Mouse (Mus musculus) brain, embryonic 18.5 days (tissue): Measurements from ENCODE around the gene Tasp1.
"Not testable (repeated sequence)": the region's sequence is repeated elsewhere in the genome, so short reads cannot be mapped to it uniquely, and the experiment has no call there.

ENCODE experiments used
- DNase-seq: peaks from one replicate; pipeline ENCODE4 v3.0.0-alpha.2; 2012; ENCODE audit warnings: low read depth, low spot score

Tasp1 gene

DNA sequence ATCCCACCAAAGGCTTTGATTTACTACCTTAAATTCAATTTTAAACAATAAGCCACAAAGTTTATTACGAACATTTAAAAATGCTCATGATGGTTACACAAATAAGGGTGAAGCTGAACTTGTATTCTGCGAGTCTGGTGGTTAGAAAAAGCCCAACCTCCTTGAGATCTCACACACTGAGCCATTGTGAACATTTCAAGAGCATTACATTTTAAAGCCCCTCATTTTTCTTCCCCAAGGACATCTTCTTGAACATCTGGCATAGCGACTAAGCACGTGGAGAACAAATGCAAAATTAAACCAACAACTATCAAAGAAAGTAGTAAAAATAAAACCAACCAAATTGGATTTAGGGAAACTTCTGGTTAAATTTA is 182.4 kb downstream of the Tasp1 start:
- DNase-seq = no peak

DNA sequence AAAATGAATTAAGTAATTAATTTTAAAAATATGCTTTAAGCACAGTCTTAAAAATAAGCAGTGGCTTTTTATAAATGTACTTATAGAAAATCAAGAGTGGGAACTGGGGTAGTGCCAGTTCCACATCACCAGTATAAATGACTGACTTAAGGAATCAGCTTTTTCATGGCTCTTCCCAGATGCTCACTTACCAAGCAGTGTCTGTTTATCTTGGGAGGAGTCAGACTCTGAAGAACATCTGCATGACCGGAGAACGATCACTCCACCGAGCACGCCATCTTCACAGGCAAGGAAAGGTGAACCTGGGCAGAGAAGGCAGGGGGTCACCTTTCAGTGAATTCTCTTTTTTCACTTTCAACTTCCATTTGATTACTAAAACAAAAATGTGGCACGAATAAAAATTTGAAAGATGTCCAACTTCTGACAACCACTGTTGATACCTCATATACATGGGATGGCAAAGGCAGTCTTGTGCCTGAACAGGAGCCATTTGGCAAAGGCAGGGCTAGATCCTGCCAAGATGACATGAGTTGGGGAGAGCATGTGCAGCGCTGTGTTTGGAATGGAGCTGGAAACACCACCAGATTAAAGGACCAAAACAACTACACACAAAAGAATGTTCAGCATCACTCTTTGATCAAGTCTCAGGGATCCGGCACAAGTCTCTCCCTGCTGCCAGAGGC is 182.9 kb downstream of the Tasp1 start:
- no peak for DNase-seq

DNA sequence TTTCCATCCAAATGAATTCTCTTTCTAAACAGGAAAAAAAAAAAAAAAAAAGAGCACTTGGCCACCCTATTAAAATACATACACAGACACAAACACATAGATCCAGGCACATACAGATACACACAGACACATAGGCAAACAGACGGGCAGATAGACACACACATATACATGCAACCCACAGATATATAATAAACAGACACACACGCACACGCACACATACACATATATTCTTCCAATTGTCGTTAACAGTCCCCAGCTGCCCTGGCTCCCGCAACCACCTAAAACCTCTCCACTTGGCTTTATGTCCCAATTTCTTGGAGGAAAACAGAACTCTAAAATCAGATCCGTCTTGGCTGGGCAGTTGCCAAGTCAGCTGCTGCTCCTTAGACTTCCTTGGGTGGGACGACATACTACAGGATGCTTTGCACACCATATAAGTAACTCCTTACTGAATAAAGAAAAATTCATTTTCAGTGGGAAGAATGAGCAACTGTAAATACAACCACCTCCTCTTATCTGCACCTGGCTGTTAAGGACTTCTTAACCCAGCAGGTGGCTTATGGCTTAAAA is 188.5 kb downstream of the Tasp1 start:
- DNase-seq = no peak

DNA sequence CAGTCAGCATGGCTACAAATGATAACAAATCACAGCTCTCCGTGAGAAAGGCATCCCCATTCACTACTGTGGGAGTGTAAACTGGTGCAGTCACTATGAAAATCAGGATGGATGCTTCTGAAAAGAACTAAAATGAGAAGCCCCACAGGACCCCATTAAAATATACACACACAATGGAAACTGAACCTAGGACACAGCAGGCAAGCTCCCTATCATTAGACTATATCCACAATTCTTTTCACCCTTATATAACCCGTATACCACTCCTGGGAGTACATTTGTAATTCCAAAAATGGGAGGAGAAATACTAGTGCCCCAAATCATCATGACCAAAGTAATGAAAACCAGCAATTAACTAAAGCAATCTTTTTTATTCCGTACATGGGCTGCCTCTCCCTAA is 190.7 kb downstream of the Tasp1 start:
- DNase-seq = no peak

DNA sequence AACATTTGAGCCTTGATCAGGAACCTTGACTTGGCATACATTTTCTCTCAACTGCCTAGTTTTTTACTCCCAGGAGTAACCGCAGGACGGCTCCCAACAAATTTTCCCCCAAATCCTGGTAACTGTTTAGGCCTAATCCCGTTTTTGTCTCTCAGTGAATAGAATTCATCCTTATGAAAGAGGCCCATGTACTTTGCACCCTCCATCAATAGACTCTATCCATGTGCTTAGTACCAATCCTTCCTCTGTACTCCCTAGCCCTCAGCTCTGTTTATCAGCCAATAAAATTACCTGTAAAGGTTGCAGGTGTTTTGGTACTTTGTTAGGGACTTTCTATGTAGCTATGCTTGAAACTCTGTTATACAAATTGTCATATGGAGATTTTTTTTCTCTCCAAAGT is 192.4 kb downstream of the Tasp1 start:
- no peak for DNase-seq

DNA sequence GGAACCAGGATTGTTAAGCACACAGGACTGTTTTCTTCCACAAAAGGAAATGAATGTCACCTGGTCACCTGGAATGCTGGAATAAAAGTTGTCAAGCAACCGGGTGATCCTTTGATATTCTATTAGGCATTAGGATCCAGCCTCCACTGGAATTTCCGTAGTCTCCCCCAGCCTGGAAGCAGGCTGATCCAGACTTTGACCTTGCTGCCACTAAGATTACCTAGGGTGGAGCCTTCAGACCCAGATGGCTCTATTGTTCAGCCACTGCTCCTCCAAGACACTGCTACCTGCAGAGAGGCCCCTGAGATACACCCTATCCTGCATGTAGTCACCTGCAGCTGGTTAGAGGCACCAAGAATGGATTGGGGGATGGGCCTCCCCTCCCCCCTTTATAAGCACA is 192.8 kb downstream of the Tasp1 start:
- DNase-seq = no peak

DNA sequence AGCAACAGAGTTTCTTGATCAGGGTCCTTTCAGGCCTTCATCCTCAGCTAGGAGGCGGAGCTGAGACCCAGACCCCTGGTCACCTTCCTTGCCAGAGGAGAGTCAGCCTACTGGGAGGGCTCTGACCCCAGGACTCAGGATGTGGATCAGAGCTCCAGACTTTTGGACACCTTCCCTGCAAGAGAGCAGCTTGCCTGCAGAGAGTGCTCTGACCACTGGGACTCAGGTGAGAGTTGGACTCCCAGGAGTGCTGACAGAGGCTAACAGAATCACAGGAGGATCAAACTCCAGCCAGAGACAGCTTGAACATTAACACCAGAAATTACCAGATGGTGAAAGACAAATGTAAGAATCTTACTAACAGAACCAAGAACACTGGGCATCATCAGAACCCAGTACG is 197.5 kb downstream of the Tasp1 start:
- not testable (repeated sequence) for DNase-seq

DNA sequence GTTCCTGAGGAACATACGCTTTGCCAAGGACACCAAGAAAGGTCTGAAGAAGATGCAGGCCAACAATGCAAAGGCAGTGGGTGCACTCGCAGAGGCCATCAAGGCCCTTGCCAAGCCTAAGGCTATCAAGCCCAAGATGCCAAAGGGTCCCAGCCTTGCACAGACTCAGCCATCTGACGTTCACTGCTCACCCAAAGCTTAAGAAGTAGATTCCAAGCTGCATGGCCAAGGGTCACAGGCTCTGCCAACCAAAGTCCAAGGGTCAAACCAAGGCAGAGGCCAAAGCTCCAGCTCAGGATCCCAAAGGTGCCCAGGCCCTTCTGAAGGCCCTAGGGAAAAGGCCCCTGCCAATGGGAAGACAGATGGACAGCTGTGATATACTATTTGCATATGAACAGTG is 203.2 kb downstream of the Tasp1 start:
- DNase-seq = not testable (repeated sequence)

DNA sequence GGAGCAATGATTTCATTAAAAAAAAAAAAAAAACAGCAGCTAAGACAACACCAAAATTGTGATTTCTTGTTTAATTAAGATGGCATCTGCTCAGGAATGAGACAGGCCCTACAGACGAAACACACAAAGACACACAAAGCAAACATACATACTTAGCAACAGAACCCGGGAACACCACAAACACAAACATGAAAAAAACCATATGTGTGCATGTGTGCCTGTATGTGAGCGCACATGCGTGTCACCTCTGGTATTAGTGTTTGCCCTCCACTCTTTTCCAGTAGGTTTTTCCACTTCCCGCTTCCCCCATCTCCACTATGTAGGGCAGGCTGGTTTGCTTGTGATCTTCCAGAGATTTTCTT is 206.5 kb downstream of the Tasp1 start:
- DNase-seq = no peak

DNA sequence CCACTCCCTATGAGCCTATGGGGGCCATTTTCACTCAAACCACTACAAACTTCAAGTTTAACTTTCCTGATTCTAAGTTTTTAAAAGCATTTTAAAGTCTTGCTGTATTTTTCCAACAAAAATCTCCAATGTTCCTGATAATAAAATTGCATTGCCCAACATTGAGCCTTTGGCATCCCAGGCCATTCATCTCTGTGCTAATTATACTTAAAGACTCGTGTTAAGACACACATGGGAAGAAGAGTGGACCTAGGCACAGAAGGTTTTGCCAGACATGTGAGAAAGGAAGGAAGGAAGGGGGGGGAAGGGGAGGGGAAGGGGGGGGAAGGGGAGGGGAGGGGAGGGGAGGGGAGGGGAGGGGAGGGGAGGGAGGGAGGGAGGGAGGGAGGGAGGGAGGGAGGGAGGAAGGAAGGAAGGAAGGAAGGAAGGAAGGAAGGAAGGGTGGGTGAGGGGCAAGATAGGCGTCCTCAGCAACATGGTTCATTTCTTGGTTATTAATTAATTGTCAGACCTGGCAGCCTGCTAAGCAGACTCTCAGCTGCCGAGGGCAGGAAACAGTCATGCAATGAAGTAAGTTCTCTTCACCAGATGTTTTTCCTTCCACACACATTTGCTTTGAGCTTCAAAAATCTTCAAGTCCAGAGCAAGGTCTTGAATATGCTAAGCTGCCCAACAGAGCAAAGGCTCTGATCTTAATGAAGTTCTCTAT is 207.0 kb downstream of the Tasp1 start:
- DNase-seq = no peak

DNA sequence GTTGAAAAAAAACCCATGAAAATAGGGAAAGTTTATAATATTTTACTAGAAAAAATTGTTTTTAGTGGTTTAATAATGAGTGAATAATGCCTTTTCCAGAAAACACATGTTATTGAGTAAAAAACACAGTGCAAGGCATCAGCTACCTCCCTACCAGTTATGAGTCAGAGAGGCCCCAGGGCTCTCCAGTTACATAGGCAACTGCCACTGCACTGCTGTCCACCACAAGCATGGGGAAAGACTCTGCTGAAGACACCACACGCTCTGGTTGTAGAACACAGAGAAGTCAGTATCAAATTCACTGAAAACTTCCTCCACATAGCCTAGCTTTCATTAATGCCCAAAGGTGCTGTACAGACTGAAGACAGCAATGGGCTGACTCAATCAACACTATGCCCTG is 217.0 kb downstream of the Tasp1 start:
- DNase-seq = no peak

DNA sequence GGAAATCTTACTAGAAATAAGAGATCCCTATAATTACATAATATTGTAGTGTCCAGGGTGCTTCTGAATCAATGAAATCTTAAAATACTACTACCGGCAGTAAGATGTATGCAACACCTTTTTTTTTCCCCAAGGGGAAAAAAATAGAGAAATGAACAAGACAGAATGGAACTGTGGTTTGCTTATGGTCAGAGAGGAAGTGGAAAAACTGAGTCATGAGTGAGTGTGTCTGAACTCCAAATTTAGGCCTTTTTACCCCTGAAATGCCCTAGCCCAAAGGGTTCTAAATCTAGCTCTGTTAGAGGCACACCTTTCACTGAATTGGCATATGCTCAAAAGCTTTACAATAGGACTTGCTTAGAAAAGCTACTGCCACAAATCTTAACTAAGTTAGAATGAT is 225.2 kb downstream of the Tasp1 start:
- DNase-seq = no peak

DNA sequence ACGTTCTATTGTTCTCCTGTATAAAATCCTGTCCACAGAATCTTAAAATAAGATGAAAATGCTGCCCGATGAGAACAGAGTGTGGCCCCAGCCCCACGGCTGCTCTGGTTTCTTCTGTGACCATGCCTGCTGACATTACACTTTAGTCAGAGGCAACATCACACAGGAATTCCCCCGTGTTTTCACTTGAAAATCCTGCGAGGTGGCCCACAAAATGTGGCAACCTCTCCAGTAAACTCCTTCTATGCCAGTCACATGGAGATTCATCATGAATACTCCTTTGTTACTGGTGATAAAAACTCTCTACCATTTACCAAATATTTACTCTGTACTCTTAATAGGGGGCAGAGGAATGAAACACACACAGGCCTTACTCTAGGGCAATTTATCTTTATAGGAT is 225.7 kb downstream of the Tasp1 start:
- no peak for DNase-seq

DNA sequence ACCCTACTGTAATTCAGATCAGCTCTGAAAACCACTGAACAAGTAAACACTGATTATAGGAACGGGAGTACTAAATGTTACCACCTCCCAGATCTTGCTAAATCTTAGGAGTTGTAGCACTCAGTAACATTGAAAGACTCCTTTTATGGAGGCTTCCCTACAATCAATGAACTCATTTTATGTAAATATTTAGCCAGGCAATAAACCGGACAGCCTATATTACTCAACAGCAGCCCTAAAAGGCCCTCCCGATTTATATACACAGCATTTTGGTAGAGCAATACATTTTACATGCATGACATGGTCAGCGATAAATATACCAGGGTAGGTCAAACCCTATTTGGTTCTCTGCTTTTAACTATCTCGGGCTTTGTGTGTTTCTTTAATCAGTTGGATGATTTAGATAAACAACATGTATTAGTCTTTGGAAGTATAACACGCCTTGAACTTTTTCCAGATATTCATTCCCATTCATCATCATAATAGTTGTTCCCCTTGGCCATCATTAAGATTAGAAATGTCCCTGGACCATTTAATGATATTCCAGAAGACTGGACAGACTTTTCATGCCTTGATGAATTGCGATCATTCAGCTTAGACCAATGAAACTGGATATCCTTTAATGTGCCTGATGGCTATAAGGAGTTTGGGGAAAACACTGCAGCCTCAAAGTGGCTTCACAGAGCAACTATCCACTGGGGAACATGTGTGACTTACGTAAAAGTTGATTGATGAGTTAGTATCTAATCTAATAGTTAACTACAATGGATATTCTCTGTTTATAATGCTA is 244.8 kb downstream of the Tasp1 start:
- DNase-seq = no peak

DNA sequence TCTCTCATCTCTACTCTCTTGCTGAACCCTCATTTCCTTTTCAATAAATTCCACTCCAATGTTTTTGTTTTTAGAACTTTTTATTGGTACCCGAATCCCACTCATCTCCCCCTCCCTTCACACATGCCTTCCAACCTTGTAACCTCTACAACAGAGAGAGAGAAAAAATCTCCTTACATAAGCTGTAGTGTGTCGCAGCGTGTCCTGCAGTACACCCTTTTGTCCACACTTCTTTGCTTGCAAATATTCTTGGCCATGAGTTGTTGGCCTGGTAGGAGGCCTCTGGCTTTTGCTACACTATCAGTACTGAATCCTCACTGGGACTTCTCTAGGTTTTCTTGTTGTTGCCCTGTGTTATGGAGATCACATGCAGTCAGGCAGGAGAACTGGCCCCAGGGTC is 249.3 kb downstream of the Tasp1 start:
- DNase-seq = no peak

DNA sequence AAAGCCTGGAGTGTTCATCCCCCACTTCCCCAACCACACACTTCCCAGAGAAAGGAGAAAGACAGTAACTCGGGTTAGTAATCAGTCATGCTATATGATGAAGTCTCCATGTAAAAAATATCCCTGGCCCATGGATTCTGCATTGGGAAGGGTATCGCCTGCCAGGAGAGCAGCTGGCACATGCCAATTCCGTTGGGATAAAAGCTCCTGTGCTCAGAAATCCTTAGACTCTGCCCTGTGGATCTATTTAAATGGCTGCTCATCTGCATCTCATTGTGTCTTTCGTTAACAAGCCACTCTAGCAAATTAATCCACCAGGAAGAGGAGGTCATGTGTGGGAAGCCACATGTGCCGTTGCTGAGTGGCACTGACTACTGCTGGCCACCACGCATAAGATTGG is 258.7 kb downstream of the Tasp1 start:
- DNase-seq = no peak

DNA sequence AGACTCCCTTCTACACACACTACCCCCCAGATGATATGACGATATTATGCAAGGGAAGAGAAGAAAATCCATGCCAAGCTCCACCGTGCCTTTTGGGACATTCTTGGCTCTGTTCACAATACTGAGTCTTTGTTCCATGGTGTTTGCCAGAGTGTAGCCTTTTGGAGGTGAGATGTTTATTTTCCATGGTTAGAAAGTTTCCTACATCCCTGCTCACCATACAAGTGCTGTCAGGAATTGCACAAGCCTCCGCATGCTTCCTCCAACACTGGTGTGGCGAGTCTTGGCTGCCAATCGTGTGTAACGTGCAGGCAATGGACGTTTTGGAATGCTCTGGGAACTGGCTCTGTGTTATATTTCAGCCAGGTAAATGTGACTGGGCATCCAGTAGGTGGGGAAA is 262.6 kb downstream of the Tasp1 start:
- no peak for DNase-seq

DNA sequence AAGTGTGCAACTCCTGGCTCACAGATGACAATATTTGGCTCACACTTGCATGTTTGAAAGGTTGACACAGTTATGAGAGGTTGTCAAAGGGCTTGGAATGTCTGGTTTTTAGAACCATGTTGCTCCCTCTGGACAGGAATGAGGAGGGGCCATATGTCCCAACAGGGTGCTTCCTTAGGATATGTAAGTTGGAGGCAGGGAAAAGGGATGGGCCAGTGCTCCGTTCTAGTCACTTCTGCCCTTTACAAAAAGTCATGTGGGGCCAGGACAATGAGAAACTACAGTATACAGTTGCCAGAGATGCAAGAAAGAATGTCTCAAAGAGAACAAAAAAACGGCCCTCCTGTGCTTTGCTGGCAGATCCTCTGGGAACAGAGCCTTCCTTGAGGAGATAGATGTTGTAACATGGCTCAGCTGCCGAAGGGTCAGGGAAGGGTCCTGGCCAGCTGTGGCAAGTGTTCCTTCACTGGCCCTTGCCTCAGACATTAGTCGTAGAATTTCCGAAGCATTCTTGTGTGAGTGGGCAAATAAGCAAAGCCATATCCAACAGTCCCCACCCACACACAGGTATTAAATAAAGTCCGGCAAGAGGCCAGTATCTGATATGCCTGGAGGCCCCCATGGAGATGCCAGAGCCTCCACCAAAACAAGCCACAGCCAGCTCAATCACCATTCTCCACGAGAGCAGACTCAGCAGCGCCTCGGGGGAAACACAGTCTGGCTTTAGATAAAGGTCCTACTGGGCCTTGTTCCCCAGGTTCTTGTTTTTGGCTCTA is 274.1 kb downstream of the Tasp1 start:
- no peak for DNase-seq

DNA sequence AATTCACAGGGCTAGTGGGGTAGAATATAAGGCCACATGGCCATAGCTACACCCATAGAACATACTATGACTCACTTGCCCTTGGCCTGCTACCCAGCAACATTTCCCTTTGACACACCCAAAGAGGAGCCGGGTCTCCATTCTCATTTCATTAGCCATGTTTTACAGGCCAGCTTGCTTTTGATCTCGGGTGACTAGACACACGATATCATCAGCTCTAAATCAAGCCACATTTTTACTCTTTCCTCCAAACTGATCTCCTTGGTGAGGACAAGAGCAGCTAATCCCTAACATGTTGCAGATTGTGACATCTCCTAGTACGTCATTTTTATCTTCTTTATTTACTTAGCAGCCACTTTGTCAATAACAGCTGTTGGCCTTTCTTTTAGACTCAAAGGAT is 277.9 kb downstream of the Tasp1 start:
- DNase-seq = no peak

DNA sequence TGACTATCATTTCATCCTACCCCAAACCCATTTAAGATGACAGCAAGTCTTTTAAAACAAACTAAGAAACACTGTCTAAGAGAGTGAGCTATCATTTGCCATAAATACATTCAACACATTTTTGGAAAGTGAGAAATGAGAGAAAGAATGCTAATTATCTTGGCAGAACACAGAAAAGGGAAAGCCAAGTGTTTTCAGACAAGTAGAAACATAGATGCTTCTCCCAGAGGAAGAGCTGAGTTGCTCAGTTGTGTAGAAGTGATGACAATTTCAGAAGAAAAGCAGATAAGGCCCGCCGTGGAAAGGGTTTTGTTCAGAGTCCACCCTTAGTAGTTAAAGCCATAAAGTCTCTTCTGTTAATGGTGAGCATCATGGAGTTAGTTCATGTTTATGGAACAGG is 281.7 kb downstream of the Tasp1 start:
- DNase-seq = peak; percentile 22

DNA sequence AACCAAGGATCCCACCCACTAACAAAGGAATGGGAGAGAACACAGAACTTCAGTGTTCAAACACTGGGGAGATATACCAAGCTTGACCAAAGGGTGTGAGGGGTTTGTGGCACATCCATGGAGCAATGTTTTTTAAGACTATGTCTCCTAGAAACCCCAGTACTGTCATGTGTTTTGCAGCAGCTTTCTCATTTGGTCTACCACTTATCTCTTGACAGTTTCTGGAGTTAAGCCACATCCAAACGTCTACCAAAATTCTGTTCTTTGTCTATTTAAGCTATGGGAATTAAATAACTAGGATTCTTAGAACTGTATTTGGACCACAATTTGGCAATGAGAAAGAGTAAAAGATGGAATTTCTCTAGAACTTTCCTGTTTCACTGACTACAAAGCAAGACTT is 282.1 kb downstream of the Tasp1 start:
- DNase-seq = no peak
